Mouse (Mus musculus) heart, embryonic 11.5 days (tissue): ENCODE results near the gene Accs. TPM values are rescaled to one million over a fixed set of nuclear protein-coding genes. Genes with fewer than 3 reads are reported as not detected.

Experiments used
- ATAC-seq: fragments of 200-750 bp; cut with Nextera tagmentation; replicated peaks from 2 replicates; pipeline ENCODE4 v1.8.0; 2017; ENCODE audit warnings: moderate library complexity; ENCODE audit not compliant: insufficient number of reproducible peaks, low FRiP score, low TSS enrichment
- H3K27ac ChIP-seq: fragments of 300-500 bp; sonication (generic); 2 replicates; pipeline ENCODE4 v1.5.1; 2014; ENCODE audit warnings: mild to moderate bottlenecking, low read depth, low read length
- H3K27me3 ChIP-seq: fragments of 300-500 bp; sonication (generic); 2 replicates; pipeline ENCODE4 v1.6.1; 2014; ENCODE audit warnings: mild to moderate bottlenecking, low read length, mixed read lengths; ENCODE audit not compliant: control insufficient read depth, insufficient read depth
- H3K36me3 ChIP-seq: fragments of 300-500 bp; sonication (generic); 2 replicates; pipeline ENCODE4 v1.6.1; 2014; ENCODE audit warnings: mild to moderate bottlenecking, low read length, moderate library complexity, mixed read lengths; ENCODE audit not compliant: control insufficient read depth, insufficient read depth
- H3K4me1 ChIP-seq: fragments of 300-500 bp; sonication (generic); 2 replicates; pipeline ENCODE4 v1.6.1; 2014; ENCODE audit warnings: low read length; ENCODE audit not compliant: control insufficient read depth, insufficient read depth
- H3K4me2 ChIP-seq: fragments of 300-500 bp; sonication (generic); 2 replicates; pipeline ENCODE4 v1.6.1; 2014; ENCODE audit warnings: mild to moderate bottlenecking, moderate library complexity
- H3K4me3 ChIP-seq: fragments of 300-500 bp; sonication (generic); 2 replicates; pipeline ENCODE4 v1.5.1; 2014; ENCODE audit warnings: low read depth, low read length
- H3K9ac ChIP-seq: fragments of 300-500 bp; sonication (generic); 2 replicates; pipeline ENCODE4 v1.6.1; 2014; ENCODE audit warnings: mild to moderate bottlenecking, low read depth, low read length, moderate library complexity
- H3K9me3 ChIP-seq: fragments of 300-500 bp; sonication (generic); replicated peaks from 2 replicates; pipeline ENCODE4 v1.6.1; 2016; ENCODE audit warnings: low read length; ENCODE audit not compliant: control insufficient read depth
- WGBS: fragments of 180-500 bp; shearing (Covaris S2); extraction: QIAGEN DNeasy Blood & Tissue Kit; methylation state at CpG from one replicate; pipeline ENCODE4 v1.1.7; 2014; ENCODE audit not compliant: insufficient replicate concordance; 5-methylcytosine and 5-hydroxymethylcytosine counted together
- polyA plus RNA-seq: library from polyadenylated mRNA; unstranded; fragments of >200 nt; fragmentation: Nextera tagmentation; extraction: Ambion mirVana; gene quantifications from 2 replicates; pipeline ENCODE4 v1.2.1, GENCODE M21; 2014

Accs gene
- polyA plus RNA-seq: 6.6 and 7.7 TPM in 2 replicates

GRCm38 (mm10) chr2:93849505-93850089 lies at the start of gene Accs:
Gene Accs, minus strand, starts transcription at chr2:93849943.
- Histone ChIP-seq H3K4me2 (peak within 1 kb of the TSS; percentile 72), H3K36me3 (peaks cover 7% of the 10 kb centered on the region; the same call in 1 of the 2 replicates), H3K27ac (peak within 1 kb of the TSS; percentile 75), H3K27me3 (no peaks in the 10 kb centered on the region), H3K4me3 (peak within 1 kb of the TSS; percentile 56), H3K9me3 (no peaks in the 10 kb centered on the region), H3K4me1 (peaks cover 6% of the 10 kb centered on the region; the same call in 1 of the 2 replicates), H3K9ac (peak within 1 kb of the TSS; percentile 77)
- 0% methylated on average over 28 of the region's 28 CpGs for WGBS
- peak; percentile 76 for ATAC-seq

- WGBS: 32% methylated on average over 9 of the region's 9 CpGs
- peaks cover 4% of the 10 kb centered on the region; the same call in 1 of the 2 replicates for H3K4me1 ChIP-seq
- H3K9me3 ChIP-seq: no peaks in the 10 kb centered on the region
- no peak overlapping the region for H3K4me3 ChIP-seq
- peak overlapping the region; percentile 57; the same call in 1 of the 2 replicates for H3K27ac ChIP-seq
- ATAC-seq: peak; percentile 75; the same call in 1 of the 2 replicates
- H3K9ac ChIP-seq: 0 out of 2 replicates have a peak overlapping the region, but pooled peaks have one; percentile 22
- no peaks in the 10 kb centered on the region for H3K36me3 ChIP-seq
- no peak overlapping the region for H3K4me2 ChIP-seq
- no peaks in the 10 kb centered on the region for H3K27me3 ChIP-seq
Observed at GRCm38 (mm10) chr2:93891611-93892280, 42.0 kb upstream of the Accs start.

- 61% methylated on average over 8 of the region's 8 CpGs for WGBS
- H3K27me3 ChIP-seq: no peaks in the 10 kb centered on the region
Observed at GRCm38 (mm10) chr2:93890143-93890542, 40.4 kb upstream of the Accs start.

GRCm38 (mm10) chr2:93889071-93889470 lies 39.3 kb upstream of the Accs start:
- 68% methylated on average over 7 of the region's 7 CpGs for WGBS

More at GRCm38 (mm10) chr2:93890143-93890542, 40.4 kb upstream of the Accs start:
- H3K4me2 ChIP-seq: no peak overlapping the region
- H3K27ac ChIP-seq: no peak overlapping the region
- H3K9me3 ChIP-seq: no peaks in the 10 kb centered on the region
- no peak overlapping the region for H3K4me3 ChIP-seq
- no peaks in the 10 kb centered on the region for H3K36me3 ChIP-seq
- H3K4me1 ChIP-seq: peaks cover 13% of the 10 kb centered on the region; the same call in 1 of the 2 replicates
- no peak overlapping the region for H3K9ac ChIP-seq
- ATAC-seq: no peak

GRCm38 (mm10) chr2:93888366-93888765 lies 38.6 kb upstream of the Accs start:
- H3K9ac ChIP-seq: no peak overlapping the region
- no peak overlapping the region for H3K27ac ChIP-seq
- H3K9me3 ChIP-seq: no peaks in the 10 kb centered on the region
- WGBS: 76% methylated on average over 6 of the region's 6 CpGs
- H3K36me3 ChIP-seq: no peaks in the 10 kb centered on the region
- no peak overlapping the region for H3K4me3 ChIP-seq
- H3K4me1 ChIP-seq: peaks cover 13% of the 10 kb centered on the region; the same call in 1 of the 2 replicates
- ATAC-seq: no peak
- H3K4me2 ChIP-seq: no peak overlapping the region
- no peaks in the 10 kb centered on the region for H3K27me3 ChIP-seq

More at GRCm38 (mm10) chr2:93889071-93889470, 39.3 kb upstream of the Accs start:
- no peak overlapping the region for H3K27ac ChIP-seq
- no peaks in the 10 kb centered on the region for H3K9me3 ChIP-seq
- H3K9ac ChIP-seq: no peak overlapping the region
- no peak overlapping the region for H3K4me2 ChIP-seq
- H3K27me3 ChIP-seq: no peaks in the 10 kb centered on the region
- H3K36me3 ChIP-seq: no peaks in the 10 kb centered on the region
- ATAC-seq: no peak
- peaks cover 13% of the 10 kb centered on the region; the same call in 1 of the 2 replicates for H3K4me1 ChIP-seq
- no peak overlapping the region for H3K4me3 ChIP-seq

- peaks cover 13% of the 10 kb centered on the region; the same call in 1 of the 2 replicates for H3K4me1 ChIP-seq
- no peak for ATAC-seq
- H3K4me3 ChIP-seq: no peak overlapping the region
- H3K4me2 ChIP-seq: no peak overlapping the region
- no peak overlapping the region for H3K27ac ChIP-seq
- 58% methylated on average over 11 of the region's 11 CpGs for WGBS
- H3K27me3 ChIP-seq: no peaks in the 10 kb centered on the region
- no peaks in the 10 kb centered on the region for H3K9me3 ChIP-seq
- no peaks in the 10 kb centered on the region for H3K36me3 ChIP-seq
- no peak overlapping the region for H3K9ac ChIP-seq
Observed at GRCm38 (mm10) chr2:93887273-93887672, 37.5 kb upstream of the Accs start.

- peaks cover 9% of the 10 kb centered on the region; the same call in 1 of the 2 replicates for H3K4me1 ChIP-seq
- ATAC-seq: no peak
Observed at GRCm38 (mm10) chr2:93886013-93886794, 36.5 kb upstream of the Accs start.

GRCm38 (mm10) chr2:93883066-93883465 lies 33.3 kb upstream of the Accs start:
- Histone ChIP-seq H3K27me3 (no peaks in the 10 kb centered on the region), H3K9me3 (no peaks in the 10 kb centered on the region), H3K4me2 (no peak overlapping the region), H3K4me3 (no peak overlapping the region), H3K36me3 (no peaks in the 10 kb centered on the region), H3K4me1 (peaks cover 9% of the 10 kb centered on the region; the same call in 1 of the 2 replicates), H3K27ac (no peak overlapping the region), H3K9ac (no peak overlapping the region)
- ATAC-seq: no peak
- WGBS: 54% methylated on average over 5 of the region's 5 CpGs

More at GRCm38 (mm10) chr2:93886013-93886794, 36.5 kb upstream of the Accs start:
- Histone ChIP-seq H3K27me3 (no peaks in the 10 kb centered on the region), H3K4me3 (no peak overlapping the region), H3K9me3 (no peaks in the 10 kb centered on the region), H3K4me2 (no peak overlapping the region), H3K9ac (0 out of 2 replicates have a peak overlapping the region, but pooled peaks have one; percentile 22), H3K27ac (peak overlapping the region; percentile 46; the same call in 1 of the 2 replicates), H3K36me3 (no peaks in the 10 kb centered on the region)
- 29% methylated on average over 10 of the region's 10 CpGs for WGBS
